Mouse (Mus musculus) heart, postnatal 0 days (tissue): ENCODE data around the gene Rnf227. TPM values are rescaled to one million over a fixed set of nuclear protein-coding genes. Genes with fewer than 3 reads are reported as not detected.

Experiments
- ATAC-seq: fragments of 200-750 bp; cut with Nextera tagmentation; 2 replicates; pipeline ENCODE4 v1.8.0; 2017; ENCODE audit warnings: low read depth, moderate number of reproducible peaks, moderate library complexity; ENCODE audit not compliant: insufficient read depth
- DNase-seq: peaks from one replicate; pipeline ENCODE4 v3.0.0-alpha.2; 2016; ENCODE audit warnings: low spot score
- H3K27ac ChIP-seq: fragments of 300-500 bp; sonication (generic); 2 replicates; pipeline ENCODE4 v1.5.1; 2014; ENCODE audit warnings: low read depth, mild to moderate bottlenecking
- H3K27me3 ChIP-seq: fragments of 300-500 bp; sonication (generic); 2 replicates; pipeline ENCODE4 v1.6.1; 2014; ENCODE audit warnings: low read length, mixed read lengths; ENCODE audit not compliant: control insufficient read depth, insufficient read depth
- H3K36me3 ChIP-seq: fragments of 300-500 bp; sonication (generic); replicated peaks from 2 replicates; pipeline ENCODE4 v1.6.1; 2014; ENCODE audit warnings: low read length, mixed read lengths; ENCODE audit not compliant: control insufficient read depth, insufficient read depth
- H3K4me1 ChIP-seq: fragments of 300-500 bp; sonication (generic); 2 replicates; pipeline ENCODE4 v1.6.1; 2014; ENCODE audit warnings: antibody characterized with exemption; ENCODE audit not compliant: control insufficient read depth, insufficient read depth
- H3K4me2 ChIP-seq: fragments of 300-500 bp; sonication (generic); 2 replicates; pipeline ENCODE4 v1.6.1; 2014; ENCODE audit warnings: low read depth, mild to moderate bottlenecking, low read length, moderate library complexity
- H3K4me3 ChIP-seq: fragments of 300-500 bp; sonication (generic); 2 replicates; pipeline ENCODE4 v1.5.1; 2014; ENCODE audit warnings: low read depth, low read length
- H3K9ac ChIP-seq: fragments of 300-500 bp; sonication (generic); replicated peaks from 2 replicates; pipeline ENCODE4 v1.6.1; 2014; ENCODE audit warnings: low read depth, low read length, mixed read lengths
- H3K9me3 ChIP-seq: fragments of 300-500 bp; sonication (generic); replicated peaks from 2 replicates; pipeline ENCODE4 v1.6.1; 2016; ENCODE audit warnings: low read length; ENCODE audit not compliant: control insufficient read depth
- CTCF ChIP-seq: IDR thresholded peaks from 2 replicates; pipeline ENCODE4 v1.5.1; 2016; ENCODE audit warnings: antibody characterized with exemption, control low read depth, low read depth
- EP300 ChIP-seq: IDR thresholded peaks from 2 replicates; pipeline ENCODE4 v1.6.1; 2016; ENCODE audit warnings: antibody characterized with exemption, low read depth
- WGBS: fragments of 180-500 bp; shearing (Covaris S2); extraction: QIAGEN DNeasy Blood & Tissue Kit; methylation state at CpG from one replicate; pipeline ENCODE4 v1.1.7; 2014; 5-methylcytosine and 5-hydroxymethylcytosine counted together
- polyA plus RNA-seq: library from polyadenylated mRNA; unstranded; fragments of >200 nt; fragmentation: Nextera tagmentation; extraction: Ambion mirVana; gene quantifications from 2 replicates; pipeline ENCODE4 v1.2.1, GENCODE M21; 2015
- total RNA-seq: library from RNA; depleted of rRNA; stranded (reverse); fragments of >200 nt; gene quantifications from 2 replicates; pipeline ENCODE4 v1.2.3, GENCODE M21; 2014; ENCODE audit warnings: low replicate concordance

The Rnf227 gene
- total and polyA plus RNA-seq, 2 experiments from 2014 or later: 3.4 to 10.2 TPM

DNA sequence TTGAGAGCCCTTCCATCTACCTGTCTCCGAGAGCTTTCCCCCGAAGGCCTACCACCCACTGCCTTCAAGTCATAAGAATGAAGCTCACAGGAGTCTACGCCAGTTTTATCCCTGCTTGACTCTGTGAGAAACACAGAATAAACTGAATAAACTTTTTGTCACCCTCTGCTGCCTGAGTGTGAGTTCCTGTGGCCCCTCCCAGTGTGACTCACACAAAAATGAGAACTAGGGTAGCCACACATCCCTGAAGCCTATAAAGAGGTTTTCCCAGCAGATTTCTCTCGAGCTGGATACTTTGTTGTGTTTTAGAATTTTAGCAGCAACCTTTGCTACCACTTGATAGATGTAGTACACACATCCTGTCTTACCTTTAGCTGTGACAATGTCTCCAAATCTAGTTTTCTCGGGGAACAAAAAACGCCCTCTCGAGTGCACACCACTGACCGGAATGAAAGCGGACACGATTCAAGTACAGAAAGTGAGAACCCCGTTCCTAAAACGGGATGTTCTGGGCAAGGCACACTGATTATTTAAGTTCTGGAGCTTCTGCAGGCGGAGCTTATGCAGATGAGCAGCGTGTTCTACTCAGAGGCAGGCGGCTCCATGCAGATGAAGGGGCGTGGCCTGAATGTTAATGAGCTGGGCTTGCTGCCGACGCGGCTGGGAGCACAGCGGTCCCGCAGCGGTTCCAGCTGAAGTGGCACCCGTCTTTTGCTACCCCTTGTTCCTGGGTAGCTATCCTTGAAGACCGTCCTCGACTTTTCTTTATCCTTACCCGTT is 14.4 kb upstream of the Rnf227 start, which contains the start of gene Kcnab3:
Kcnab3 (plus strand) TSS at position 631 of the 780 bp plus-strand sequence.
- H3K27ac ChIP-seq: peak within 1 kb of the TSS; percentile 49
- H3K4me3 ChIP-seq: peak within 1 kb of the TSS; percentile 65
- peaks cover 6% of the 10 kb centered on the region; the same call in 1 of the 2 replicates for H3K27me3 ChIP-seq
- peak within 1 kb of the TSS; percentile 99 for H3K4me2 ChIP-seq
- 11% methylated on average over 26 of the region's 26 CpGs for WGBS
- no peaks in the 10 kb centered on the region for H3K36me3 ChIP-seq
- peak; percentile 69 for ATAC-seq
- peak; percentile 95 for DNase-seq
- H3K9me3 ChIP-seq: no peaks in the 10 kb centered on the region
- H3K4me1 ChIP-seq: peaks cover 34% of the 10 kb centered on the region; the same call in 1 of the 2 replicates
- TF ChIP-seq EP300: no peak
- no peak for TF ChIP-seq CTCF
- H3K9ac ChIP-seq: peak within 1 kb of the TSS; percentile 54

DNA sequence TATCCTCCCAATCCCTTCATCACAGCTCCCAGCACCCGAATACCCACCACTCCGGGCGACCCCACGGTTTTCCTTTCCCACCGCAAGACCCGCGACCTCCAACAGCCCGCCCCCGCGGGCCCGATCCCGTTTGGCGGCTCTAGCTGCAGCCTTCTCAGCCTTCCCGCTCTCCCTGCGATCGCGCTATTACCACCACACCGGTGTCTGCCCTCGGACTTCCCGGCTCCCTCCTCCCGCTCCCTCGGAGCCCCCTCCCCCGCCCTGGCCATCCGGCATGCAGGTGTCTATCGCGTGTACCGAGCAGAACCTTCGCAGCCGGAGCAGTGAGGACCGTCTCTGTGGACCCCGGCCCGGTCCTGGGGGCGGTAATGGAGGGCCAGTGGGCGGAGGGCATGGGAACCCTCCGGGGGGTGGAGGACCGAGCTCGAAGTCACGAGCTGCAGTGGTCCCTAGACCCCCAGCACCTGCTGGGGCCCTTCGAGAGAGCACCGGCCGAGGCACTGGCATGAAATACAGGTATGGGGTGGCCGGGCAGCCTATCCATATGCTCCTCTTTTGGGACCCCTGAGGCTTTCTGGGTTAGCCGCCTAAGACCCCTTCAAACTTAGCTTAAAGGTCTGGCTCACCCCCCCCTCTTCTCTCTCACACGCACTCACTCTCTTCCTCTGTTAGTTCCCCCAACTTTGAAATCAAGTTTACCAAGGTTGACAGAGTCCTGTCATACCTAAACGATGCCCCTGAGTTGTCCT is 13.7 kb upstream of the Rnf227 start:
- no peak for ATAC-seq
- WGBS: under 1% methylated on average over 45 of the region's 45 CpGs
- TF ChIP-seq EP300 (no peak), CTCF (no peak)
- peak overlapping the region; percentile 65 for H3K4me3 ChIP-seq
- H3K27me3 ChIP-seq: peaks cover 6% of the 10 kb centered on the region; the same call in 1 of the 2 replicates
- H3K36me3 ChIP-seq: no peaks in the 10 kb centered on the region
- H3K27ac ChIP-seq: no peak overlapping the region
- peaks cover 40% of the 10 kb centered on the region for H3K4me1 ChIP-seq
- H3K9ac ChIP-seq: peak overlapping the region; percentile 54
- DNase-seq: no peak
- no peaks in the 10 kb centered on the region for H3K9me3 ChIP-seq
- peak overlapping the region; percentile 99 for H3K4me2 ChIP-seq

DNA sequence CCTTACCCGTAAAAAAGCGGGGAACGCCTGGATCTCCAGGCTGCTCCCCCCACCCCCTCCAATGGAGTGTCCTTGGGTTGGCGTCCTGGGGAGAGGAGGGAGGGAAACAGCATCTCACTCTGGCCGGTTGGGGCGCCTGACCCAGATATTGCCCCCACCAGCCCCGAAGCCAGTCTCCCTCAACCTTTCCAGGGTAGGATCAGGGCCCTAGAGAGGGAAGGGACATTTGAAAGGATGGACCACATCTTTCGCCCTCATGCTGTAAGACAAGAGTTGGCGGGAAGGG is 13.2 kb upstream of the Rnf227 start:
- ATAC-seq (no peak), DNase-seq (no peak)
- H3K9ac ChIP-seq: no peak overlapping the region
- peaks cover 6% of the 10 kb centered on the region; the same call in 1 of the 2 replicates for H3K27me3 ChIP-seq
- H3K36me3 ChIP-seq: no peaks in the 10 kb centered on the region
- 25% methylated on average over 9 of the region's 9 CpGs for WGBS
- peak overlapping the region; percentile 65; the same call in 1 of the 2 replicates for H3K4me3 ChIP-seq
- H3K9me3 ChIP-seq: no peaks in the 10 kb centered on the region
- no peak for TF ChIP-seq CTCF
- TF ChIP-seq EP300: no peak
- H3K4me2 ChIP-seq: 0 out of 2 replicates have a peak overlapping the region, but pooled peaks have one; percentile 99
- peaks cover 41% of the 10 kb centered on the region for H3K4me1 ChIP-seq
- no peak overlapping the region for H3K27ac ChIP-seq

DNA sequence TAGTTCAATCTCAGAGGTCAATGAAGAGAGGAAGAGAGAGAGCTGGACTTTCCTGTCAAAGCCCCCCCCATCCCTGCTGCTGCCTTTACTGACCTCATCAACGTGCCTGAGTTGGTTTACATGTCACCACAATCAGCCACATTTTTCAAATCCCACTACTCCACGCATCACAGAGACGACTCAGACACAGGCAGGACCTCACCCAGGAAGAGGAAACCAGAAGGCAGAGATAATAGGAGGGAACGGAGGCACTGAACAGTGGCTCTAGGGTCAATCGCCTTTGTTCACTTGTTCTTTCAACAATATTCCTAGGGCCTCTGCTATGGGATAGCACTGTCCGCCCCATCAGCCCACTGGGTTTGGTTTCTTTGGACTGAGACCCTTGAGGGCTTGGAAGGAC is 12.6 kb upstream of the Rnf227 start:
- H3K36me3 ChIP-seq: no peaks in the 10 kb centered on the region
- WGBS: 50% methylated on average over 6 of the region's 6 CpGs

DNA sequence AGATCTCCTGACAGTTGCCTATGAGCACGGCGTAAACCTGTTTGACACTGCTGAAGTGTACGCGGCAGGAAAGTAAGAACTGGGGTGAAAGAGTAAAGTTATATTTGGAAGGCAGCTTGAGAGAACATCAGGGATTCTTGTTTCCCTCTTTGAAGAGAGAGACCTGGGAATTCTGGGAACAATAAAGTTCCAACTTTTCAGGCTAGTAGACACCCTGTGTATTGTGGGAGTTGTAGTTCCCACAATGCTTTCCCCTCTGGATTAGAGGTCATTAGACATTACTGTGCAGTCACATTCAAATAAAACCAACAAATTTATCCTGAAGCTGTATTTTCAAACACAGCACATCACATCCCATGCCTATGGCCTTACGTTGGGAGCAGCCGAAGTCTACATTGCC is 11.7 kb upstream of the Rnf227 start:
- no peak overlapping the region for H3K27ac ChIP-seq
- H3K4me1 ChIP-seq: peaks cover 39% of the 10 kb centered on the region
- H3K9ac ChIP-seq: no peak overlapping the region
- H3K4me3 ChIP-seq: no peak overlapping the region
- peaks cover 6% of the 10 kb centered on the region; the same call in 1 of the 2 replicates for H3K27me3 ChIP-seq
- no peak overlapping the region for H3K4me2 ChIP-seq
- no peaks in the 10 kb centered on the region for H3K36me3 ChIP-seq
- DNase-seq (peak; percentile 24), ATAC-seq (no peak)
- TF ChIP-seq CTCF (no peak), EP300 (no peak)
- H3K9me3 ChIP-seq: no peaks in the 10 kb centered on the region
- 89% methylated on average over 6 of the region's 6 CpGs for WGBS

More for the DNA sequence above, 12.6 kb upstream of the Rnf227 start:
- Histone ChIP-seq H3K9me3 (no peaks in the 10 kb centered on the region), H3K4me2 (no peak overlapping the region), H3K4me1 (peaks cover 43% of the 10 kb centered on the region), H3K27ac (no peak overlapping the region), H3K4me3 (no peak overlapping the region), H3K27me3 (peaks cover 6% of the 10 kb centered on the region; the same call in 1 of the 2 replicates), H3K9ac (no peak overlapping the region)
- DNase-seq (no peak), ATAC-seq (no peak)
- TF ChIP-seq EP300 (no peak), CTCF (no peak)
